Mouse (Mus musculus): Measurements from ENCODE around the gene A030003K21Rik. TPM values are rescaled to one million over a fixed set of nuclear protein-coding genes. Genes with fewer than 3 reads are reported as not detected.

A030003K21Rik gene
- not detected for polyA plus RNA-seq (2017; shearing (Covaris generic))

GRCm38 (mm10) chr1:82943295-82943694 is at the start of gene A030003K21Rik:
A030003K21Rik (minus strand) TSS chr1:82943388.

GRCm38 (mm10) chr1:82959870-82960385 is 16.7 kb upstream of the A030003K21Rik start, which contains the start of gene Gm47955:
Gm47955 (plus strand) TSS chr1:82960286.

GRCm38 (mm10) chr1:82955913-82956312 is 12.7 kb upstream of the A030003K21Rik start, which contains the start of gene Gm7544:
Gm7544 (minus strand) TSS chr1:82956013.

GRCm38 (mm10) chr1:82931326-82931725 is 11.9 kb downstream of the A030003K21Rik start, which contains the start of gene Gm6217:
Gm6217 (minus strand) TSS chr1:82931399.

GRCm38 (mm10) chr1:82924650-82925049 is 18.5 kb downstream of the A030003K21Rik start, which contains the start of gene A030014E15Rik:
A030014E15Rik (plus strand) TSS chr1:82924917.

GRCm38 (mm10) chr1:82913025-82913424 is 30.2 kb downstream of the A030003K21Rik start, which contains the start of gene A030005L19Rik:
A030005L19Rik (plus strand) TSS chr1:82913325.

Other genes starting within 250 kb of the A030003K21Rik start
- gene Mff, start 218.5 kb downstream of the A030003K21Rik start, polyA plus RNA-seq (2017; shearing (Covaris generic)), result 120 TPM
- 0.32 TPM for gene Tm4sf20, start 174.9 kb downstream of the A030003K21Rik start, polyA plus RNA-seq (2017; shearing (Covaris generic))
- gene Gm47791, start 172.1 kb downstream of the A030003K21Rik start, polyA plus RNA-seq (2017; shearing (Covaris generic)), result not detected
- gene Agfg1, start 103.9 kb downstream of the A030003K21Rik start, polyA plus RNA-seq (2017; shearing (Covaris generic)), result 26.3 TPM
- gene A030005L19Rik, start 30.1 kb downstream of the A030003K21Rik start, polyA plus RNA-seq (2017; shearing (Covaris generic)), result 0.37 TPM
- gene A030014E15Rik, start 18.5 kb downstream of the A030003K21Rik start, polyA plus RNA-seq (2017; shearing (Covaris generic)), result not detected
- gene Gm6217, start 12.0 kb downstream of the A030003K21Rik start, polyA plus RNA-seq (2017; shearing (Covaris generic)), result not detected
- not detected for gene Gm7544, start 12.6 kb upstream of the A030003K21Rik start, polyA plus RNA-seq (2017; shearing (Covaris generic))
- not detected for gene Gm47955, start 16.9 kb upstream of the A030003K21Rik start, polyA plus RNA-seq (2017; shearing (Covaris generic))
- gene Gm47959, start 57.2 kb upstream of the A030003K21Rik start, polyA plus RNA-seq (2017; shearing (Covaris generic)), result not detected
- gene Slc19a3, start 95.1 kb upstream of the A030003K21Rik start, polyA plus RNA-seq (2017; shearing (Covaris generic)), result not detected
- gene Krtap28-10, start 99.1 kb upstream of the A030003K21Rik start, polyA plus RNA-seq (2017; shearing (Covaris generic)), result not detected
- gene Gm47969, start 101.5 kb upstream of the A030003K21Rik start, polyA plus RNA-seq (2017; shearing (Covaris generic)), result not detected
- gene A030005K14Rik, start 116.0 kb upstream of the A030003K21Rik start, polyA plus RNA-seq (2017; shearing (Covaris generic)), result not detected
- not detected for gene Krtap28-13, start 117.5 kb upstream of the A030003K21Rik start, polyA plus RNA-seq (2017; shearing (Covaris generic))
- 1.3 TPM for gene Ccl20, start 173.4 kb upstream of the A030003K21Rik start, polyA plus RNA-seq (2017; shearing (Covaris generic))
- 0.17 TPM for gene Daw1, start 216.4 kb upstream of the A030003K21Rik start, polyA plus RNA-seq (2017; shearing (Covaris generic))

All from inflammation-experienced regulatory T-cells, adult 16 weeks (primary cell).